Mouse (Mus musculus): ENCODE data around the gene Noct.

DNA sequence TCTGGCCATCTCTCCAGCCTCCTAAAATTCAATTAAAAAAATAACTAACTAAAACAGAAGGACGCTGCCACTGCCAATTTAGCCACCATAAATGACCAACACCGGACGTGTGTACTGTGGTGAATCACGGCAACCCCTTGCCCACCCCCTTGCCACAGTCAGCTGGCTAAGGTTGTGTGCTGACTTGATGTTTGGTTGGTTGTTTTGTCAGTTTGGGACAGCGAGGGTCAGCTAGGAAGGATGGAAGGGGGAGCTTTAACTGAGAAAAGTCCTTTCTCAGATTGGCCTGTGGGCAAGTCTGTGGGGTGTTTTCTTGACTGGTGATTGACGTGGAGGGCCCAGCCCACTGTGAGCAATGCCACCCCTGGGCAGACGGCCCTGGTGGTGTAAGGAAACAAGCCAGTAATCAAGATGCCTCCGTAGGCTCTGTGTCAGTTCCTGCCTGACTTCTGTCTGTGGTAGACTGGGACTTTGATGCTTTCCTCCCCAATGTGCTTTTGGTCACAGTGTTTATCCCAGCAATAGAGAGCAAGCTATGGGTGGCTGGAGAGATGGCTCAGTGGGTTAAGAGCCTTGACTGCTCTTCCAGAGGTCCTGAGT, 43.8 kb upstream of the Noct start:
- TF ChIP-seq CTCF (IDR thresholded peaks at IDR 0.05; ENCODE audit: insufficient read depth, low read depth, low read length) (no peak), POLR2A (IDR thresholded peaks at IDR 0.05; ENCODE audit: insufficient read depth, low read depth, low read length) (no peak)
